9 mouse cellular contexts compared by ENCODE assay signal in genomic region chrX:73921285-73921822, GRCm38 (mm10). TPM values are rescaled to one million over a fixed set of nuclear protein-coding genes. Genes with fewer than 3 reads are reported as not detected.
DNase-seq lines count a peak whose midpoint lies in the region; ATAC-seq and TF ChIP-seq lines count a peak whose summit lies in the region.
"Had no signal": no experiment of that assay in that cellular context is flagged by ENCODE, and none has a peak within 500 bp of the region (broad histone marks: within the 10 kb centered on the region; RNA-seq: fewer than 3 reads in every experiment).

No protein-coding gene starts in this region.

- no peak for TF ChIP-seq RAD21 in MEL (IDR thresholded peaks at IDR 0.05; ENCODE audit: low read depth, low read length)

- TF ChIP-seq POLR2A in kidney, adult 2 months (IDR thresholded peaks at IDR 0.05; ENCODE audit: low read depth, low read length) = no peak
- peak; percentile 29 to 38; a peak in 1 of 4 replicates for TF ChIP-seq POLR2A in MEL (IDR thresholded peaks at IDR 0.05; ENCODE audit: control insufficient read depth in 1 of 2, insufficient read depth in 1 of 2, low read depth in 1 of 2, low read length in 2 of 2, poor library complexity in 1 of 2)

- under 1% methylated on average over 34 of the region's 34 CpGs for WGBS in kidney, adult 2 months
- WGBS in forebrain, embryonic 13.5 days = 28% methylated on average over 34 of the region's 34 CpGs
- WGBS in liver, embryonic 12.5 days (ENCODE audit: insufficient replicate concordance) = 6% methylated on average over 34 of the region's 34 CpGs
- WGBS in stomach, postnatal 0 days = 23% methylated on average over 33 of the region's 34 CpGs

- H3K79me2 ChIP-seq in MEL (ENCODE audit: control insufficient read depth, insufficient read depth, low read length, poor library complexity) = peaks cover 22% of the 10 kb centered on the region

- H3K4me1 ChIP-seq in kidney, adult 2 months (ENCODE audit: control insufficient read depth, insufficient read depth, low read length) = 0 out of 2 replicates have a peak, but pooled peaks cover 3% of the 10 kb centered on the region
- peaks cover 3 to 24% of the 10 kb centered on the region in 2 experiments for H3K4me1 ChIP-seq in MEL (ENCODE audit: control insufficient read depth in 1 of 2, insufficient read depth in 2 of 2, low read length in 2 of 2)
- H3K4me1 ChIP-seq in forebrain, embryonic 13.5 days = peaks cover 8% of the 10 kb centered on the region
- peaks cover 11% of the 10 kb centered on the region for H3K4me1 ChIP-seq in liver, embryonic 12.5 days
- H3K4me1 ChIP-seq in stomach, postnatal 0 days (replicated peaks; ENCODE audit: control insufficient read depth, insufficient read depth) = no peaks in the 10 kb centered on the region

- peak; percentile 58 for ATAC-seq in forebrain, embryonic 13.5 days
- ATAC-seq in liver, embryonic 12.5 days = peak; percentile 10
- peak; percentile 54 for ATAC-seq in stomach, postnatal 0 days (ENCODE audit: low FRiP score, low TSS enrichment)

- no peak for TF ChIP-seq EP300 in MEL (IDR thresholded peaks at IDR 0.05; ENCODE audit: low read depth in 1 of 2, low read length in 2 of 2)
- TF ChIP-seq EP300 in stomach, postnatal 0 days (optimal IDR thresholded peaks at IDR 0.05) = no peak

- peak overlapping the region; percentile 97 for H3K9ac ChIP-seq in MEL (ENCODE audit: control insufficient read depth, low read depth, low read length, poor library complexity, severe bottlenecking)
- H3K9ac ChIP-seq in forebrain, embryonic 13.5 days = peak overlapping the region; percentile 75
- peak overlapping the region; percentile 76 for H3K9ac ChIP-seq in liver, embryonic 12.5 days
- H3K9ac ChIP-seq in stomach, postnatal 0 days (ENCODE audit: low read length) = peak overlapping the region; percentile 60

- H3K27me3 ChIP-seq in kidney, adult 2 months (replicated peaks; ENCODE audit: control insufficient read depth, insufficient read depth, low read length) = no peaks in the 10 kb centered on the region
- no peaks in the 10 kb centered on the region for H3K27me3 ChIP-seq in MEL (ENCODE audit: control insufficient read depth in 1 of 2, insufficient read depth in 2 of 2, low read length in 2 of 2)
- no peaks in the 10 kb centered on the region for H3K27me3 ChIP-seq in forebrain, embryonic 13.5 days
- 0 out of 2 replicates have a peak, but pooled peaks cover 6% of the 10 kb centered on the region for H3K27me3 ChIP-seq in liver, embryonic 12.5 days (replicated peaks)
- H3K27me3 ChIP-seq in stomach, postnatal 0 days (ENCODE audit: control insufficient read depth, insufficient read depth, low read length) = no peaks in the 10 kb centered on the region

- peak overlapping the region; percentile 84 for H3K4me3 ChIP-seq in kidney, adult 2 months (ENCODE audit: insufficient read depth, low read depth, low read length)
- peak overlapping the region; percentile 75 to 97 for H3K4me3 ChIP-seq in MEL (ENCODE audit: control insufficient read depth in 1 of 2, insufficient read depth in 1 of 2, low read depth in 2 of 2, low read length in 2 of 2)
- H3K4me3 ChIP-seq in forebrain, embryonic 13.5 days = peak overlapping the region; percentile 56
- peak overlapping the region; percentile 69 for H3K4me3 ChIP-seq in liver, embryonic 12.5 days
- H3K4me3 ChIP-seq in stomach, postnatal 0 days (ENCODE audit: low read depth, low read length) = peak overlapping the region; percentile 49

- no peak for TF ChIP-seq CTCF in kidney, adult 2 months (conservative IDR thresholded peaks at IDR 0.05; ENCODE audit: insufficient read depth, insufficient read length, low read depth, low read length)
- TF ChIP-seq CTCF in MEL (IDR thresholded peaks at IDR 0.05 in 2 of 3, conservative IDR thresholded peaks at IDR 0.05 in 1 of 3; ENCODE audit: control insufficient read depth in 1 of 3, insufficient read depth in 1 of 3, low read depth in 2 of 3, low read length in 3 of 3, poor library complexity in 1 of 3, severe bottlenecking in 1 of 3) = no peak
- TF ChIP-seq CTCF in stomach, postnatal 0 days (IDR thresholded peaks at IDR 0.05; ENCODE audit: low read depth) = no peak

- no peaks in the 10 kb centered on the region for H3K9me3 ChIP-seq in MEL (replicated peaks; ENCODE audit: insufficient read depth, low read length)
- H3K9me3 ChIP-seq in forebrain, embryonic 13.5 days (replicated peaks) = no peaks in the 10 kb centered on the region
- H3K9me3 ChIP-seq in liver, embryonic 12.5 days (replicated peaks) = no peaks in the 10 kb centered on the region
- H3K9me3 ChIP-seq in stomach, postnatal 0 days (ENCODE audit: control insufficient read depth, low read length) = no peaks in the 10 kb centered on the region

- H3K36me3 ChIP-seq in kidney, adult 2 months (ENCODE audit: control insufficient read depth, insufficient read depth, low read length) = no peaks in the 10 kb centered on the region
- H3K36me3 ChIP-seq in MEL (ENCODE audit: control insufficient read depth in 1 of 2, insufficient read depth in 2 of 2, low read length in 2 of 2) = peaks cover 0 to 25% of the 10 kb centered on the region in 2 experiments; a peak in 2 of 4 replicates
- H3K36me3 ChIP-seq in forebrain, embryonic 13.5 days (ENCODE audit: poor library complexity, severe bottlenecking) = peaks cover 35% of the 10 kb centered on the region; the same call in 1 of the 2 replicates
- peaks cover 37% of the 10 kb centered on the region for H3K36me3 ChIP-seq in liver, embryonic 12.5 days
- peaks cover 2% of the 10 kb centered on the region; the same call in 1 of the 2 replicates for H3K36me3 ChIP-seq in stomach, postnatal 0 days (ENCODE audit: control insufficient read depth, insufficient read depth, low read length)

- peak overlapping the region; percentile 66 for H3K27ac ChIP-seq in kidney, adult 2 months (ENCODE audit: insufficient read depth, low read depth, low read length)
- peak overlapping the region; percentile 87 for H3K27ac ChIP-seq in MEL (ENCODE audit: control insufficient read depth, low read depth, low read length)
- H3K27ac ChIP-seq in forebrain, embryonic 13.5 days = peak overlapping the region; percentile 61
- peak overlapping the region; percentile 81 for H3K27ac ChIP-seq in liver, embryonic 12.5 days
- H3K27ac ChIP-seq in stomach, postnatal 0 days (replicated peaks) = peak overlapping the region; percentile 69

- H3K4me2 ChIP-seq in forebrain, embryonic 13.5 days = peak overlapping the region; percentile 67
- peak overlapping the region; percentile 81 for H3K4me2 ChIP-seq in liver, embryonic 12.5 days
- peak overlapping the region; percentile 59 for H3K4me2 ChIP-seq in stomach, postnatal 0 days (replicated peaks; ENCODE audit: low read depth)

- DNase-seq in kidney, adult 2 months = no peak
- no peak for DNase-seq in kidney, postnatal 4 days
- peak; percentile 50 for DNase-seq in MEL (ENCODE audit: low read depth, low spot score)
- peak; percentile 16 for DNase-seq in stomach, postnatal 0 days (ENCODE audit: low spot score)
- DNase-seq in ovary, postnatal 36 days (ENCODE audit: low spot score) = no peak
- no peak for DNase-seq in kidney, adult 18-20 months

TF ChIP-seq in MEL, 35 proteins besides CTCF, POLR2A, EP300 and RAD21 (continues in another document):
- TF ChIP-seq NELFE (IDR thresholded peaks at IDR 0.05; ENCODE audit: low read depth, low read length) = 0 out of 2 replicates have a peak, but pooled peaks have one; percentile 69

RNA-seq across cellular contexts. Expression of gene Arhgap4, which starts 0.3 kb away (rescaled TPM):
- polyA plus RNA-seq in kidney, adult 2 months (2012; rRNA removed) = 8.9 and 15.5 TPM in 2 replicates
- total RNA-seq in MEL (2012; rRNA removed) = 9.6 and 10.3 TPM in 2 replicates
- 10 to 100 TPM in 1 of 2 experiments, not detected in 1; 24.5 TPM for polyA plus RNA-seq in MEL (2012; ENCODE audit: insufficient read depth in 1 of 2, insufficient read length in 2 of 2, low read depth in 1 of 2, low replicate concordance in 2 of 2, missing spikeins in 1 of 2)
- polyA plus RNA-seq in forebrain, embryonic 13.5 days (2015; fragmentation: Nextera tagmentation; extraction: Ambion mirVana) = 1.7 and 2.0 TPM in 2 replicates
- polyA plus RNA-seq in liver, embryonic 12.5 days (2016; fragmentation: Nextera tagmentation; extraction: Ambion mirVana) = 7.1 and 8.6 TPM in 2 replicates
- 1.2 TPM in 2 replicates for polyA plus RNA-seq in stomach, postnatal 0 days (2015; fragmentation: Nextera tagmentation; extraction: Ambion mirVana)

RNA-seq across cellular contexts. Expression of gene Naa10, which starts 0.4 kb away (rescaled TPM):
- polyA plus RNA-seq in kidney, adult 2 months (2012; rRNA removed) = 61.3 and 69.7 TPM in 2 replicates
- total RNA-seq in MEL (2012; rRNA removed) = 155 and 174 TPM in 2 replicates
- 100 to 1,000 TPM; 253 to 417 TPM for polyA plus RNA-seq in MEL (2012; ENCODE audit: insufficient read depth in 1 of 2, insufficient read length in 2 of 2, low read depth in 1 of 2, low replicate concordance in 2 of 2, missing spikeins in 1 of 2)
- 127 and 132 TPM in 2 replicates for polyA plus RNA-seq in forebrain, embryonic 13.5 days (2015; fragmentation: Nextera tagmentation; extraction: Ambion mirVana)
- polyA plus RNA-seq in liver, embryonic 12.5 days (2016; fragmentation: Nextera tagmentation; extraction: Ambion mirVana) = 140 and 148 TPM in 2 replicates
- 82.6 and 88.2 TPM in 2 replicates for polyA plus RNA-seq in stomach, postnatal 0 days (2015; fragmentation: Nextera tagmentation; extraction: Ambion mirVana)

RNA-seq across cellular contexts. Expression of gene Renbp, which starts 9.3 kb away (rescaled TPM):
- 125 and 144 TPM in 2 replicates for polyA plus RNA-seq in kidney, adult 2 months (2012; rRNA removed)
- 18.8 and 22.7 TPM in 2 replicates for total RNA-seq in MEL (2012; rRNA removed)
- 10 to 100 TPM in 1 of 2 experiments, not detected in 1; 38.0 TPM for polyA plus RNA-seq in MEL (2012; ENCODE audit: insufficient read depth in 1 of 2, insufficient read length in 2 of 2, low read depth in 1 of 2, low replicate concordance in 2 of 2, missing spikeins in 1 of 2)
- 7.2 and 8.9 TPM in 2 replicates for polyA plus RNA-seq in forebrain, embryonic 13.5 days (2015; fragmentation: Nextera tagmentation; extraction: Ambion mirVana)
- polyA plus RNA-seq in liver, embryonic 12.5 days (2016; fragmentation: Nextera tagmentation; extraction: Ambion mirVana) = 21.2 and 22.9 TPM in 2 replicates
- 19.2 and 19.7 TPM in 2 replicates for polyA plus RNA-seq in stomach, postnatal 0 days (2015; fragmentation: Nextera tagmentation; extraction: Ambion mirVana)

RNA-seq across cellular contexts. Expression of gene L1cam, which starts 25.4 kb away (rescaled TPM):
- polyA plus RNA-seq in kidney, adult 2 months (2012; rRNA removed) = 26.5 TPM in 2 replicates
- total RNA-seq in MEL (2012; rRNA removed) = 0.52 and 0.73 TPM in 2 replicates
- under 1 TPM in 1 of 2 experiments, not detected in 1; 0.96 TPM for polyA plus RNA-seq in MEL (2012; ENCODE audit: insufficient read depth in 1 of 2, insufficient read length in 2 of 2, low read depth in 1 of 2, low replicate concordance in 2 of 2, missing spikeins in 1 of 2)
- 42.7 and 45.4 TPM in 2 replicates for polyA plus RNA-seq in forebrain, embryonic 13.5 days (2015; fragmentation: Nextera tagmentation; extraction: Ambion mirVana)
- polyA plus RNA-seq in liver, embryonic 12.5 days (2016; fragmentation: Nextera tagmentation; extraction: Ambion mirVana) = 0.11 and 0.38 TPM in 2 replicates
- polyA plus RNA-seq in stomach, postnatal 0 days (2015; fragmentation: Nextera tagmentation; extraction: Ambion mirVana) = 3.9 and 5.8 TPM in 2 replicates

RNA-seq across cellular contexts. Expression of gene Avpr2, which starts 29.5 kb away (rescaled TPM):
- polyA plus RNA-seq in kidney, adult 2 months (2012; rRNA removed) = 35.3 and 41.0 TPM in 2 replicates
- 0.10 and 0.35 TPM in 2 replicates for total RNA-seq in MEL (2012; rRNA removed)
- polyA plus RNA-seq in MEL (2012; ENCODE audit: insufficient read depth in 1 of 2, insufficient read length in 2 of 2, low read depth in 1 of 2, low replicate concordance in 2 of 2, missing spikeins in 1 of 2) = under 1 TPM in 1 of 2 experiments, not detected in 1; 0.49 TPM
- polyA plus RNA-seq in forebrain, embryonic 13.5 days (2015; fragmentation: Nextera tagmentation; extraction: Ambion mirVana) = 0.15 and 0.24 TPM in 2 replicates
- polyA plus RNA-seq in liver, embryonic 12.5 days (2016; fragmentation: Nextera tagmentation; extraction: Ambion mirVana) = 0.08 and 0.13 TPM in 2 replicates
- polyA plus RNA-seq in stomach, postnatal 0 days (2015; fragmentation: Nextera tagmentation; extraction: Ambion mirVana) = 0.42 and 0.67 TPM in 2 replicates
- total RNA-seq: left cerebral cortex, adult 18-20 months had no signal

Comparison
In these comparisons a context has a peak if more than half of its experiments do, and no peak if none do; other contexts are left out.
1. DNase-seq: peak in MEL (single experiment) and stomach, postnatal 0 days (single experiment); none in kidney, adult 2 months (single experiment), kidney, postnatal 4 days (0 of 2), ovary, postnatal 36 days (single experiment) and kidney, adult 18-20 months (single experiment).
2. Peak in every context shown above with its lines, with median percentiles within 50 percentile points of each other: H3K27ac ChIP-seq, H3K4me3 ChIP-seq, H3K9ac ChIP-seq, ATAC-seq and H3K4me2 ChIP-seq.